Mouse (Mus musculus): Measurements from ENCODE around the gene Ube2l6. TPM values are rescaled to one million over a fixed set of nuclear protein-coding genes. Genes with fewer than 3 reads are reported as not detected.
A peak's percentile ranks its signal among the peaks of the same experiment; 100 is the strongest.
"Not testable (repeated sequence)": the region's sequence is repeated elsewhere in the genome, so short reads cannot be mapped to it uniquely, and the experiment has no call there.

The Ube2l6 gene
- polyA plus RNA-seq, 1 experiment from 2014 or later = 48.2 TPM

DNA sequence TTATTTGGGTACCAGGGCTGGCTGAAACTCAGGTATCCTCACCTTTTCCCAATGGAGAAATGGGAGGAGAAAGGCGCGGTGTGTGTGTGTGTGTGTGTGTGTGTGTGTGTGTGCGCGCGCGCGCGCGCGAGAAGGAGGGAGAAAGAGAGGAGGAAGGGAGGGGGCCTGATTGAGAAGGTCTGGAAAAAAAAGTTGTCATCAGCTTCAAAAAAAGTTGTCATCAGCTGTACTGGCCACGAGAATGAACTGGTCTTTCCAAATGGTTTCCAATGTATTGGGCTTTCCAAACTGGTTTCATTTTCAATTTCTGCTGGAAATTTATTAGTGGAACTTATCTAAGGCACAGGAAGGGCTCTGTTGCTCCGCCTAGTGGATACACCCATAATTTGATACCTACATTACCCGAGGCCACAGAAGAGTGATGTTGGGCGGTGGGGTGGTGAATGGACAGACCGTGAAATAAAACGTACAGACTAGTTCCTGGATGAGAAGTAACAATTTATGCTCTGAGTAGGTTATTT lies 473 bp downstream of the Ube2l6 start:
- H3K36me3 ChIP-seq (ENCODE audit: control insufficient read depth, insufficient read depth, low read length) = no peaks in the 10 kb centered on the region
- no peaks in the 10 kb centered on the region for H3K27me3 ChIP-seq (replicated peaks; ENCODE audit: control insufficient read depth, insufficient read depth, low read length)
- no peaks in the 10 kb centered on the region for H3K9me3 ChIP-seq (ENCODE audit: control insufficient read depth, low read length)
- H3K9ac ChIP-seq (ENCODE audit: low read depth, low read length) = peak overlapping the region; percentile 53
- DNase-seq (ENCODE audit: low spot score) (peak; percentile 86), ATAC-seq (ENCODE audit: low read depth) (peak; percentile 62)
- no peaks in the 10 kb centered on the region for H3K4me1 ChIP-seq (ENCODE audit: control insufficient read depth, insufficient read depth, low read length)
- H3K27ac ChIP-seq (replicated peaks; ENCODE audit: low read depth, low read length) = no peak overlapping the region
- peak overlapping the region; percentile 51 for H3K4me3 ChIP-seq (ENCODE audit: low read depth, low read length)
- H3K4me2 ChIP-seq (ENCODE audit: low read depth, low read length) = peak overlapping the region; percentile 85
- under 1% methylated on average over 16 of the region's 16 CpGs for WGBS

DNA sequence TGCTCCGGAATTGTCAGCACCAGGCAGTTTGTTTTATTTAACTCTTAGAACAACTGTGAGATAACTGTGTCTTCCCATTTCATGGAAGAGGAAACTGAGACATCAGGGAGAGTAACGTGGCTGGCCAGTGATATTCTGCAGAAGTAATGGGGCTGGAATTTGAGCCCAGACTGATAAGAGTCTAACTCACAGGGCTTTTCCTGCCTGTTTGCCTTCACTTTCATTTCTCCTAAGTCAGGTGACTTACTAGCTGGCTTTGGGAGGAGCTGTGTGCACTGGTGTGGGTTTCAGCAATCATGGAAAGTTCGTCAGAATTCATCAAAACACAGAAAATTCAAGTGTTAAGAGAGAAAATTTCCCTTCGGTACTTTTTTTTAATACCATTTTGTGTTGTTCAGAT lies 1.7 kb downstream of the Ube2l6 start:
- H3K4me2 ChIP-seq (ENCODE audit: low read depth, low read length) = no peak overlapping the region
- DNase-seq (ENCODE audit: low spot score) = no peak
- ATAC-seq (ENCODE audit: low read depth) = no peak
- no peaks in the 10 kb centered on the region for H3K4me1 ChIP-seq (ENCODE audit: control insufficient read depth, insufficient read depth, low read length)
- no peaks in the 10 kb centered on the region for H3K36me3 ChIP-seq (ENCODE audit: control insufficient read depth, insufficient read depth, low read length)
- no peak overlapping the region for H3K9ac ChIP-seq (ENCODE audit: low read depth, low read length)
- no peaks in the 10 kb centered on the region for H3K9me3 ChIP-seq (ENCODE audit: control insufficient read depth, low read length)
- 86% methylated on average over 4 of the region's 4 CpGs for WGBS
- no peak overlapping the region for H3K4me3 ChIP-seq (ENCODE audit: low read depth, low read length)
- no peak overlapping the region for H3K27ac ChIP-seq (replicated peaks; ENCODE audit: low read depth, low read length)
- no peaks in the 10 kb centered on the region for H3K27me3 ChIP-seq (replicated peaks; ENCODE audit: control insufficient read depth, insufficient read depth, low read length)

DNA sequence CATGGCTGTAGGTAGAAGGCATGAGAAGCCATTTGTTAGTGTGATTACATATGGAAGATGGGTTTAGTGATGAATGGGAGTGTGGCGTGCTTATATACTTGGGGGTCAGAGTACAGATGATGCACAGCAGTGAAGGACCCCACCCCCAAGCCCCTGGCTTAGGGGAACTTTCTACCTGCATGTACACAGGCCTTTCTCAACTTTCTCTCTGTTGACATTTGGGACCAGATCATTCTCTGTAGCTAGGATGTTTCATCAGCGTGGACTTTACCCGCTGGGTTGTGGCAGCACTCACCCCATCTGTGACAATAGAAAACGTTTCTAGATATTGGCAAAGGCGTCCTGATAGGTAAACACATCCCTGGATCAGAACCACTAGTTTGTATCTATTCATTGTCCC lies 2.6 kb downstream of the Ube2l6 start:
- not testable (repeated sequence) for H3K27me3 ChIP-seq (replicated peaks; ENCODE audit: control insufficient read depth, insufficient read depth, low read length); H3K36me3 ChIP-seq (ENCODE audit: control insufficient read depth, insufficient read depth, low read length); DNase-seq (ENCODE audit: low spot score); H3K4me2 ChIP-seq (ENCODE audit: low read depth, low read length); H3K4me1 ChIP-seq (ENCODE audit: control insufficient read depth, insufficient read depth, low read length); H3K27ac ChIP-seq (replicated peaks; ENCODE audit: low read depth, low read length); H3K4me3 ChIP-seq (ENCODE audit: low read depth, low read length); ATAC-seq (ENCODE audit: low read depth); H3K9ac ChIP-seq (ENCODE audit: low read depth, low read length); H3K9me3 ChIP-seq (ENCODE audit: control insufficient read depth, low read length)
- WGBS = 87% methylated on average over 4 of the region's 5 CpGs

DNA sequence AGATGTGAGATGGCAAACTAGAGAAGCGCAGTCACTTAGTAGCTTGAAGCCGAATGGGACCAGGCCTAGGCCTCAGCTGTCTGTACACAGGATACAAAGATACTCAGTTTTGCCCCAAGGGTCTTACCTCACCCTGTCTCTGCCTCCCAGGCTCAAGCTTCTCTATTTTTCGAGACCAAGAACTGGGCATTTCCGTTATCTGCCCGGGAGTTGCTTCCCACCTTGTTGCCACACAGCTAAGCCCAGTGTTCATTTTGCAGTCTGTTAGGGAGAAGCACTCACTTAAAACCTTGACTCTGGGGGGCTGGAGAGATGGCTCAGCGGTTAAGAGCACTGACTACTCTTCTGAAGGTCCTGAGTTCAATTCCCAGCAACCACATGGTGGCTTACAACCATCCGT lies 5.3 kb downstream of the Ube2l6 start:
- Histone ChIP-seq H3K9me3 (ENCODE audit: control insufficient read depth, low read length) (no peaks in the 10 kb centered on the region), H3K36me3 (ENCODE audit: control insufficient read depth, insufficient read depth, low read length) (no peaks in the 10 kb centered on the region), H3K27ac (replicated peaks; ENCODE audit: low read depth, low read length) (no peak overlapping the region), H3K4me1 (ENCODE audit: control insufficient read depth, insufficient read depth, low read length) (no peaks in the 10 kb centered on the region), H3K27me3 (replicated peaks; ENCODE audit: control insufficient read depth, insufficient read depth, low read length) (no peaks in the 10 kb centered on the region), H3K9ac (ENCODE audit: low read depth, low read length) (no peak overlapping the region), H3K4me3 (ENCODE audit: low read depth, low read length) (no peak overlapping the region), H3K4me2 (ENCODE audit: low read depth, low read length) (no peak overlapping the region)
- DNase-seq (ENCODE audit: low spot score) (no peak), ATAC-seq (ENCODE audit: low read depth) (no peak)
- WGBS = 83% methylated on average over 7 of the region's 7 CpGs

DNA sequence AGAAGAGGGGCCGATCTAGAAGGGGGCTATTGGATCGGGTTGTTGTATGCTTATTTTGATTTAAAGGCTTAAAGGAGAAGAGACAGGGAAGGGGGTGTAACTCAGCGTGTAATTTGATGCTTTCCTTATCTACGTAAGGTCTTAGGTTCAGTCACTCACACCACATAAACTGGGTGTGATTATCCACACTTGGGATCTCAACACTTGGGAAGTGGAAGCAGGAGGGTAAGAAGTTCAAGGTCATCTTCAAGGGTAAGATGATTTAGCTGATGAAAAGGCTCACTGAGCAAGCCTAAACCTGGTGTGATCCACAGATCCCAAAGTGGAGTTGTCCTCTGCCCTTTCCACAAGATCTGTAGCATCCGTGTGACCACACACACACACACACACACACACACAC lies 7.9 kb downstream of the Ube2l6 start:
- Histone ChIP-seq H3K4me2 (ENCODE audit: low read depth, low read length) (no peak overlapping the region), H3K27me3 (replicated peaks; ENCODE audit: control insufficient read depth, insufficient read depth, low read length) (no peaks in the 10 kb centered on the region), H3K4me3 (ENCODE audit: low read depth, low read length) (no peak overlapping the region), H3K9ac (ENCODE audit: low read depth, low read length) (no peak overlapping the region), H3K36me3 (ENCODE audit: control insufficient read depth, insufficient read depth, low read length) (no peaks in the 10 kb centered on the region), H3K9me3 (ENCODE audit: control insufficient read depth, low read length) (no peaks in the 10 kb centered on the region), H3K27ac (replicated peaks; ENCODE audit: low read depth, low read length) (no peak overlapping the region), H3K4me1 (ENCODE audit: control insufficient read depth, insufficient read depth, low read length) (peaks cover 5% of the 10 kb centered on the region; the same call in 1 of the 2 replicates)
- DNase-seq (ENCODE audit: low spot score) (no peak), ATAC-seq (ENCODE audit: low read depth) (no peak)
- 71% methylated on average over 5 of the region's 5 CpGs for WGBS

DNA sequence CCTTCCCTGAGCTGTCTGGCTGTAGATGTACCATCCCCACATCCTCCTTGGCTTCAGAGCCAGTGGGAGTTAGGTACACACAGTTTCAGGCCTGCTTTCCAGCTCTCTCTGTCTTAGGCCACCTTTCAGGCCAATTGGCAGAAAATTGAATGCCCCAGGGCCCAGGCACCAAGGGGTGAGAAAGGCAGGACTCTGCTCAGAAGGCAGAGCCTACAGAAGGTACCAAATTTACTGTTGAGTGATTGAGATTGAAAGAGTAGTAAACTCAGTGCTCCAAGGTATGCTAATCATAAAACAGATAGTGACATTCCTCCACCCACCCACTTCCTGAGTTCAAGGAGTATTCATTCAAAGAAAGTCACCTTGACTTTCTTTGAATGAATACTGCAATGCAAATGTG lies 10.7 kb downstream of the Ube2l6 start:
- H3K4me2 ChIP-seq (ENCODE audit: low read depth, low read length) = no peak overlapping the region
- DNase-seq (ENCODE audit: low spot score) (no peak), ATAC-seq (ENCODE audit: low read depth) (no peak)
- H3K9ac ChIP-seq (ENCODE audit: low read depth, low read length) = no peak overlapping the region
- H3K27ac ChIP-seq (replicated peaks; ENCODE audit: low read depth, low read length) = no peak overlapping the region
- peaks cover 5% of the 10 kb centered on the region; the same call in 1 of the 2 replicates for H3K4me1 ChIP-seq (ENCODE audit: control insufficient read depth, insufficient read depth, low read length)
- H3K4me3 ChIP-seq (ENCODE audit: low read depth, low read length) = no peak overlapping the region
- H3K36me3 ChIP-seq (ENCODE audit: control insufficient read depth, insufficient read depth, low read length) = no peaks in the 10 kb centered on the region
- H3K27me3 ChIP-seq (replicated peaks; ENCODE audit: control insufficient read depth, insufficient read depth, low read length) = no peaks in the 10 kb centered on the region
- H3K9me3 ChIP-seq (ENCODE audit: control insufficient read depth, low read length) = no peaks in the 10 kb centered on the region

DNA sequence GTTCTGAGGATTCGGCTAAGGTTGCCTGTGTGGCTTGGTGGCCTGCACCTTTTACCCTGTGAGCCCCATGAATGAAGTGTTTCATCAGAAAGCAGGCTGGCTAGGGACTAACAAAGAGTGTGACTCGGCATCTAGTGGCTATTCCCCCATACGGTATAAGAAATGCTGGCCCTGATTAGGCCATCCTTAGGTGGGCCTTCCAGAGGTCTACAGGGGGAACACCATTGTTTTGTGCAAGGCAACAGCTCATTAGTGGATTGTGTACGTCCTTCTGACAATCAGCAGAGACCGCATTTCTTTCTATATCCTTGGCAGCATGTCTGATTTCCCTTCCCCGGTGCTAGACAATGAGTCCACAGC lies 11.9 kb downstream of the Ube2l6 start:
- peak overlapping the region; percentile 31; the same call in 1 of the 2 replicates for H3K4me3 ChIP-seq (ENCODE audit: low read depth, low read length)
- no peaks in the 10 kb centered on the region for H3K36me3 ChIP-seq (ENCODE audit: control insufficient read depth, insufficient read depth, low read length)
- WGBS = 70% methylated on average over 6 of the region's 6 CpGs

DNA sequence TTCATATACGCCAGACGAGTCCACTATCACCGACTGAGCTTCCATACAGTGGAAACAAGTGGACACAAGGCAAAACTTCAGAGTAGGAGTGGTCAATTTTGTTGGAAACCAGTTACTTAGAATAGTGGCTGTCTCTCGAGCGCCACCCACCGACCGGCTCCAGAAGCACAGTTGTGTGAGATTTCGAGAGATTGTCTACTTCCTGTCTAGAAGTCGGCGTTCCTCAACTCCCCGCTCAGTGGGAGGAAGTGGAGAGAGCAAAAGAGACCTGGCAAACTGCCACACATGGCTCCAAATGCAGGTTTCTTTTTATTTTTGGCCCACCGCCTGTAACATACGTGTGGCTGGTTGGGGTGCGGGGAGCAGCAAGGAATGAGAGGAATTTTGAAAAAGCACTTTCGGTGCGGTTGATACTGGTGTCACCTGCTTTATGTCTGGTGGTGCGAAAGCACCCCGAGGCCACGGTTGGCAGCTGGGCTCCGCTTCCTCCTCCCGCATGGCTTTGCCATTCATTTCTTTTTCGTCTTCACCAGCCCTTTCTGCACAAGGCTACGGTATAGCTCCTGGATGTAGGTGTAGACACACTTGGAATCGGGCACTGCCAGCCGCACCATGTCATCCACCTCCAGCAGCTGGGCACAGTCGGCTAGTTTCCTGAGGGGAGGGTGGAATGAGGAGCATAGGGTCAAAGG lies 12.4 kb downstream of the Ube2l6 start:
- ATAC-seq (ENCODE audit: low read depth) (peak; percentile 87), DNase-seq (ENCODE audit: low spot score) (peak; percentile 92)
- H3K27ac ChIP-seq (replicated peaks; ENCODE audit: low read depth, low read length) = peak overlapping the region; percentile 28; the same call in 1 of the 2 replicates
- H3K9ac ChIP-seq (ENCODE audit: low read depth, low read length) = peak overlapping the region; percentile 48
- H3K36me3 ChIP-seq (ENCODE audit: control insufficient read depth, insufficient read depth, low read length) = no peaks in the 10 kb centered on the region
- peak overlapping the region; percentile 31 for H3K4me3 ChIP-seq (ENCODE audit: low read depth, low read length)
- H3K4me1 ChIP-seq (ENCODE audit: control insufficient read depth, insufficient read depth, low read length) = peaks cover 5% of the 10 kb centered on the region; the same call in 1 of the 2 replicates
- no peaks in the 10 kb centered on the region for H3K27me3 ChIP-seq (replicated peaks; ENCODE audit: control insufficient read depth, insufficient read depth, low read length)
- H3K4me2 ChIP-seq (ENCODE audit: low read depth, low read length) = peak overlapping the region; percentile 56
- 29% methylated on average over 26 of the region's 26 CpGs for WGBS
- no peaks in the 10 kb centered on the region for H3K9me3 ChIP-seq (ENCODE audit: control insufficient read depth, low read length)

More for the DNA sequence above, 11.9 kb downstream of the Ube2l6 start:
- Histone ChIP-seq H3K27me3 (replicated peaks; ENCODE audit: control insufficient read depth, insufficient read depth, low read length) (no peaks in the 10 kb centered on the region), H3K9me3 (ENCODE audit: control insufficient read depth, low read length) (no peaks in the 10 kb centered on the region), H3K27ac (replicated peaks; ENCODE audit: low read depth, low read length) (no peak overlapping the region), H3K4me2 (ENCODE audit: low read depth, low read length) (peak overlapping the region; percentile 56), H3K9ac (ENCODE audit: low read depth, low read length) (no peak overlapping the region), H3K4me1 (ENCODE audit: control insufficient read depth, insufficient read depth, low read length) (peaks cover 5% of the 10 kb centered on the region; the same call in 1 of the 2 replicates)
- ATAC-seq (ENCODE audit: low read depth) (peak; percentile 17; the same call in 1 of the 2 replicates), DNase-seq (ENCODE audit: low spot score) (no peak)

DNA sequence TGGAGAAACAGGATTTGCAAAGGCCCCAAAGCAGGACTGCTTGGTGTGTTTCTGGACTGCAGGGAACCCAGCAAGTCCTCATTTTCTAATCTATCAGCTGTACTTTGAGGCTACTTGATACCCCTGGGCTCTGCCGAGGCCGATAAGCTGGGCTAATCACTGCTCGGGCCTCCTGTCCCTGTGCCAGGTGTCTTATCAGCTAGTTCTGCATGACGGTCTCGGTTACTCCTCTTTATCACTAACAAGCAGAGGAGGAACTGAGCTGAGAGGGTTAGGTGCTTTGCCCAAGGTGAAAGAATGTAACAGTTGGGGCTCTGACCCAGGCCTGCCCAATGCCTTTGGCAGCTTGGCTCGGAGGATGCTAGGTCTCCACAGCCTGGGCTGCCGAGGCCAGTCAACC lies 13.3 kb downstream of the Ube2l6 start:
- no peaks in the 10 kb centered on the region for H3K36me3 ChIP-seq (ENCODE audit: control insufficient read depth, insufficient read depth, low read length)
- no peak overlapping the region for H3K4me2 ChIP-seq (ENCODE audit: low read depth, low read length)
- no peak overlapping the region for H3K4me3 ChIP-seq (ENCODE audit: low read depth, low read length)
- ATAC-seq (ENCODE audit: low read depth) (no peak), DNase-seq (ENCODE audit: low spot score) (no peak)
- no peaks in the 10 kb centered on the region for H3K9me3 ChIP-seq (ENCODE audit: control insufficient read depth, low read length)
- 77% methylated on average over 7 of the region's 7 CpGs for WGBS
- H3K27ac ChIP-seq (replicated peaks; ENCODE audit: low read depth, low read length) = no peak overlapping the region
- peaks cover 5% of the 10 kb centered on the region; the same call in 1 of the 2 replicates for H3K4me1 ChIP-seq (ENCODE audit: control insufficient read depth, insufficient read depth, low read length)
- H3K27me3 ChIP-seq (replicated peaks; ENCODE audit: control insufficient read depth, insufficient read depth, low read length) = no peaks in the 10 kb centered on the region
- no peak overlapping the region for H3K9ac ChIP-seq (ENCODE audit: low read depth, low read length)

Measured in embryonic facial prominence, embryonic 14.5 days (tissue).